Mouse (Mus musculus) MEL (cell line): ENCODE data around the gene Qrich1. TPM values are rescaled to one million over a fixed set of nuclear protein-coding genes. Genes with fewer than 3 reads are reported as not detected.

Experiments used
- DNase-seq: peaks from one replicate; pipeline ENCODE4 v3.0.0; 2011; ENCODE audit warnings: low read depth, low spot score
- H3K27ac ChIP-seq: 2 replicates; pipeline ENCODE4 v1.5.1; 2012; ENCODE audit warnings: low read depth, mild to moderate bottlenecking, control low read depth, low read length, moderate library complexity; ENCODE audit not compliant: control insufficient read depth
- H3K27me3 ChIP-seq, 2 experiments: fragments of 150-350 bp in 1 of 2; sonication (generic) in 1 of 2; 2 replicates each; pipeline ENCODE4 v1.6.1; 2012; ENCODE audit warnings: low read length in 2 of 2, mild to moderate bottlenecking in 2 of 2, improper control_type of control experiment in 1 of 2, moderate library complexity in 1 of 2; ENCODE audit not compliant: insufficient read depth in 2 of 2, control insufficient read depth in 1 of 2
- H3K36me3 ChIP-seq, 2 experiments: 2 replicates each; pipeline ENCODE4 v1.6.1; 2012 to 2014; ENCODE audit warnings: low read length in 2 of 2, improper control_type of control experiment in 1 of 2, inconsistent platforms in 1 of 2, mild to moderate bottlenecking in 1 of 2; ENCODE audit not compliant: insufficient read depth in 2 of 2, control insufficient read depth in 1 of 2
- H3K4me1 ChIP-seq, 2 experiments: fragments of 150-350 bp in 1 of 2; sonication (generic) in 1 of 2; 2 replicates each; pipeline ENCODE4 v1.6.1; 2012; ENCODE audit warnings: low read length in 2 of 2, improper control_type of control experiment in 1 of 2, mild to moderate bottlenecking in 1 of 2; ENCODE audit not compliant: insufficient read depth in 2 of 2, control insufficient read depth in 1 of 2
- H3K4me3 ChIP-seq, 2 experiments: fragments of 150-350 bp in 1 of 2; sonication (generic) in 1 of 2; 2 replicates each; pipeline ENCODE4 v1.5.1; 2012; ENCODE audit warnings: low read depth in 2 of 2, low read length in 2 of 2, mild to moderate bottlenecking in 2 of 2, moderate library complexity in 2 of 2, control low read depth in 1 of 2, improper control_type of control experiment in 1 of 2; ENCODE audit not compliant: control insufficient read depth in 1 of 2, insufficient read depth in 1 of 2
- H3K79me2 ChIP-seq: 2 replicates; pipeline ENCODE4 v1.6.1; 2012; ENCODE audit warnings: mild to moderate bottlenecking, low read length, moderate library complexity; ENCODE audit not compliant: control insufficient read depth, poor library complexity, insufficient read depth
- H3K9ac ChIP-seq: 2 replicates; pipeline ENCODE4 v1.6.1; 2012; ENCODE audit warnings: low read depth, mild to moderate bottlenecking, control low read depth, low read length, moderate library complexity; ENCODE audit not compliant: control insufficient read depth, poor library complexity, severe bottlenecking
- H3K9me3 ChIP-seq: fragments of 150-350 bp; sonication (generic); replicated peaks from 2 replicates; pipeline ENCODE4 v1.6.1; 2012; ENCODE audit warnings: mild to moderate bottlenecking, low read length, improper control_type of control experiment, moderate library complexity; ENCODE audit not compliant: insufficient read depth
- CHD1 ChIP-seq: IDR thresholded peaks from 2 replicates; pipeline ENCODE4 v1.6.1; 2012; ENCODE audit warnings: low read depth, mild to moderate bottlenecking, inconsistent platforms, low read length, improper control_type of control experiment
- CHD2 ChIP-seq: IDR thresholded peaks from 2 replicates; pipeline ENCODE4 v1.6.1; 2011; ENCODE audit warnings: low read length, improper control_type of control experiment
- CTCF ChIP-seq, 3 experiments: IDR thresholded peaks in 2 of 3; conservative IDR thresholded peaks in 1 of 3; 2 replicates each; pipeline ENCODE4 v1.5.1; 2011 to 2012; ENCODE audit warnings: low read length in 3 of 3, low read depth in 2 of 3, mild to moderate bottlenecking in 2 of 3, improper control_type of control experiment in 1 of 3, inconsistent platforms in 1 of 3, mixed read lengths in 1 of 3, moderate library complexity in 1 of 3; ENCODE audit not compliant: control insufficient read depth in 1 of 3, insufficient read depth in 1 of 3, poor library complexity in 1 of 3, severe bottlenecking in 1 of 3
- E2F4 ChIP-seq: IDR thresholded peaks from 2 replicates; pipeline ENCODE4 v1.6.1; 2011; ENCODE audit warnings: low read depth, low read length, improper control_type of control experiment, borderline replicate concordance
- ELF1 ChIP-seq: IDR thresholded peaks from 2 replicates; pipeline ENCODE4 v1.6.1; 2014; ENCODE audit warnings: low read depth, mild to moderate bottlenecking, inconsistent platforms, low read length, improper control_type of control experiment, moderate library complexity
- GABPA ChIP-seq: IDR thresholded peaks from 2 replicates; pipeline ENCODE4 v1.6.1; 2012; ENCODE audit warnings: low read depth, mild to moderate bottlenecking, inconsistent platforms, low read length, improper control_type of control experiment, moderate library complexity
- GATA1 ChIP-seq: IDR thresholded peaks from 2 replicates; pipeline ENCODE4 v1.6.1; 2011; ENCODE audit warnings: low read depth, low read length, improper control_type of control experiment
- HCFC1 ChIP-seq: IDR thresholded peaks from 2 replicates; pipeline ENCODE4 v1.6.1; 2012; ENCODE audit warnings: low read depth, mild to moderate bottlenecking, inconsistent platforms, low read length, improper control_type of control experiment, moderate library complexity
- JUND ChIP-seq: IDR thresholded peaks from 2 replicates; pipeline ENCODE4 v1.6.1; 2011; ENCODE audit warnings: low read depth, mild to moderate bottlenecking, improper control_type of control experiment, low read length
- KAT2A ChIP-seq: conservative IDR thresholded peaks from 2 replicates; pipeline ENCODE4 v1.6.1; 2012; ENCODE audit warnings: low read depth, low read length, improper control_type of control experiment, inconsistent platforms
- MAFK ChIP-seq: IDR thresholded peaks from 2 replicates; pipeline ENCODE4 v1.6.1; 2011; ENCODE audit warnings: low read depth, mild to moderate bottlenecking, low read length, improper control_type of control experiment, borderline replicate concordance
- MAX ChIP-seq: IDR thresholded peaks from 2 replicates; pipeline ENCODE4 v1.6.1; 2011; ENCODE audit warnings: low read length, improper control_type of control experiment
- MAZ ChIP-seq: IDR thresholded peaks from 2 replicates; pipeline ENCODE4 v1.6.1; 2012; ENCODE audit warnings: low read depth, mild to moderate bottlenecking, inconsistent platforms, low read length, improper control_type of control experiment
- MEF2A ChIP-seq: IDR thresholded peaks from 2 replicates; pipeline ENCODE4 v1.6.1; 2014; ENCODE audit warnings: low read depth, mild to moderate bottlenecking, inconsistent platforms, low read length, improper control_type of control experiment; ENCODE audit not compliant: poor library complexity, insufficient replicate concordance, severe bottlenecking; ENCODE audit errors: extremely low read depth
- MYB ChIP-seq: IDR thresholded peaks from 2 replicates; pipeline ENCODE4 v1.6.1; 2011; ENCODE audit warnings: mild to moderate bottlenecking, low read depth, low read length, improper control_type of control experiment
- NELFE ChIP-seq: IDR thresholded peaks from 2 replicates; pipeline ENCODE4 v1.6.1; 2011; ENCODE audit warnings: low read depth, low read length, improper control_type of control experiment
- NRF1 ChIP-seq: IDR thresholded peaks from 2 replicates; pipeline ENCODE4 v1.6.1; 2014; ENCODE audit warnings: low read depth, mild to moderate bottlenecking, inconsistent platforms, low read length, improper control_type of control experiment, moderate library complexity; ENCODE audit not compliant: poor library complexity, insufficient read depth, severe bottlenecking
- POLR2A ChIP-seq, 2 experiments: IDR thresholded peaks; 2 replicates each; pipeline ENCODE4 v1.6.1; 2011 to 2012; ENCODE audit warnings: low read length in 2 of 2, mild to moderate bottlenecking in 2 of 2, control low read depth in 1 of 2, improper control_type of control experiment in 1 of 2, low read depth in 1 of 2, moderate library complexity in 1 of 2; ENCODE audit not compliant: control insufficient read depth in 1 of 2, insufficient read depth in 1 of 2, poor library complexity in 1 of 2
- POLR2AphosphoS2 ChIP-seq: IDR thresholded peaks from 2 replicates; pipeline ENCODE4 v1.6.1; 2011; ENCODE audit warnings: low read length, improper control_type of control experiment
- RAD21 ChIP-seq: IDR thresholded peaks from 2 replicates; pipeline ENCODE4 v1.6.1; 2011; ENCODE audit warnings: mild to moderate bottlenecking, low read depth, low read length, improper control_type of control experiment
- SIN3A ChIP-seq: IDR thresholded peaks from 2 replicates; pipeline ENCODE4 v1.6.1; 2012; ENCODE audit warnings: low read length, improper control_type of control experiment, inconsistent platforms
- SMC3 ChIP-seq: IDR thresholded peaks from 2 replicates; pipeline ENCODE4 v1.6.1; 2011; ENCODE audit warnings: low read depth, low read length, improper control_type of control experiment
- TAL1 ChIP-seq: IDR thresholded peaks from 2 replicates; pipeline ENCODE4 v1.6.1; 2012; ENCODE audit warnings: mild to moderate bottlenecking, inconsistent platforms, low read length, moderate library complexity, mixed read lengths
- TBP ChIP-seq: IDR thresholded peaks from 2 replicates; pipeline ENCODE4 v1.8.0; 2011; ENCODE audit warnings: low read depth, low read length, improper control_type of control experiment
- TCF12 ChIP-seq: IDR thresholded peaks from 2 replicates; pipeline ENCODE4 v1.6.1; 2014; ENCODE audit warnings: low read depth, mild to moderate bottlenecking, inconsistent platforms, low read length, improper control_type of control experiment, moderate library complexity
- USF2 ChIP-seq, 2 experiments: IDR thresholded peaks; 2 replicates each; pipeline ENCODE4 v1.6.1; 2011 to 2012; ENCODE audit warnings: improper control_type of control experiment in 2 of 2, low read length in 2 of 2, borderline replicate concordance in 1 of 2, inconsistent platforms in 1 of 2, low read depth in 1 of 2, mild to moderate bottlenecking in 1 of 2; ENCODE audit not compliant: insufficient read depth in 1 of 2
- ZC3H11A ChIP-seq: IDR thresholded peaks from 2 replicates; pipeline ENCODE4 v1.6.1; 2012; ENCODE audit warnings: low read depth, mild to moderate bottlenecking, inconsistent platforms, low read length, improper control_type of control experiment
- ZNF384 ChIP-seq: IDR thresholded peaks from 2 replicates; pipeline ENCODE4 v1.6.1; 2012; ENCODE audit warnings: low read depth, mild to moderate bottlenecking, inconsistent platforms, low read length, improper control_type of control experiment
- polyA plus RNA-seq, 2 experiments: library from polyadenylated mRNA; stranded (reverse) in 1 of 2; unstranded in 1 of 2; fragments of >175 nt in 1 of 2; fragments of >200 nt in 1 of 2; gene quantifications; 2 replicates each; pipeline versions ENCODE4 v1.2.1 to v1.2.4; 2012; ENCODE audit warnings: low replicate concordance in 2 of 2, low read depth in 1 of 2; ENCODE audit not compliant: insufficient read length in 2 of 2, insufficient read depth in 1 of 2, missing spikeins in 1 of 2
- total RNA-seq: library from RNA; depleted of rRNA; stranded (reverse); fragments of 300-350 nt; gene quantifications from 2 replicates; pipeline ENCODE4 v1.2.3, GENCODE M21; 2012

Qrich1 gene
- total and polyA plus RNA-seq, 3 experiments = 84.5 to 161 (median 126) TPM

DNA sequence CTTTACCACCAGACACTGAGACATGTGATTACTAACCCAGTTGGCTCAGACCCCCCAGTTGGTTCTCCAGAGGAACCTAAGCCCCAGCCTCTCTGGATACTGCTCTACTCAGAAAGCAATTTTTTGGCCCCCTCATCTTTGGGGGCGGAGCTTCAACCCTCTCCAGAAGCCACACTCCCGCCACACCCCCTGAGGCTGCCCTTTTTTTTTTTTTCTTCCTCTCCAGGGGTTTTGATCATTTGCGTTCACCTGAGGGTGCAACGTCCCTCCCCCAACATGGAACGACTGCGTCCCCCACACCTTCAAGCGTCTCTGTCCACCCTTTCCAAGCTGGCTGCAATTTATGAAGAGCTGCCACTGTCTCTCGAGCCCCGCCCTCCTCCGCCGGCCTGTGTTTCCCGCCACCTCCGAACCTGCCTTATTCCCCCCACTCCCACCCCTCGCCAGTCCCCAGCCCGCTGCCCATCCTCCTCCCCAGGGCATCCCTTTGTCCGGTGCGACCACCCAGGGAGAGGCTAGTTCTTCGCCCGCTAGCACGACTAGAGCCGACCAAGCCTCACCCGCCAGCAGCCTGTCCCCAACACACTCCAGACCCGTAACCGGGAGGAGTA is 61.4 kb downstream of the Qrich1 start:
- Histone ChIP-seq H3K36me3 (no peaks in the 10 kb centered on the region; a peak in 1 of 4 replicates), H3K4me1 (peaks cover 0 to 9% of the 10 kb centered on the region in 2 experiments; a peak in 2 of 4 replicates), H3K27ac (peak overlapping the region; percentile 81), H3K9me3 (no peaks in the 10 kb centered on the region), H3K79me2 (peaks cover 6% of the 10 kb centered on the region), H3K27me3 (no peaks in the 10 kb centered on the region), H3K9ac (peak overlapping the region; percentile 98), H3K4me3 (peak overlapping the region; percentile 77 to 98)
- no peak for TF ChIP-seq MAFK
- no peak for TF ChIP-seq CTCF (IDR thresholded peaks at IDR 0.05 in 2 of 3, conservative IDR thresholded peaks at IDR 0.05 in 1 of 3; ENCODE audit: control insufficient read depth in 1 of 3, insufficient read depth in 1 of 3, low read depth in 2 of 3, low read length in 3 of 3, poor library complexity in 1 of 3, severe bottlenecking in 1 of 3)
- TF ChIP-seq TCF12 = no peak
- peak; percentile 93 for TF ChIP-seq ZNF384
- TF ChIP-seq SIN3A = 0 out of 2 replicates have a peak, but pooled peaks have one; percentile 5
- no peak for TF ChIP-seq MAX
- no peak for TF ChIP-seq KAT2A
- TF ChIP-seq ELF1 = no peak
- peak; percentile 69 for DNase-seq

DNA sequence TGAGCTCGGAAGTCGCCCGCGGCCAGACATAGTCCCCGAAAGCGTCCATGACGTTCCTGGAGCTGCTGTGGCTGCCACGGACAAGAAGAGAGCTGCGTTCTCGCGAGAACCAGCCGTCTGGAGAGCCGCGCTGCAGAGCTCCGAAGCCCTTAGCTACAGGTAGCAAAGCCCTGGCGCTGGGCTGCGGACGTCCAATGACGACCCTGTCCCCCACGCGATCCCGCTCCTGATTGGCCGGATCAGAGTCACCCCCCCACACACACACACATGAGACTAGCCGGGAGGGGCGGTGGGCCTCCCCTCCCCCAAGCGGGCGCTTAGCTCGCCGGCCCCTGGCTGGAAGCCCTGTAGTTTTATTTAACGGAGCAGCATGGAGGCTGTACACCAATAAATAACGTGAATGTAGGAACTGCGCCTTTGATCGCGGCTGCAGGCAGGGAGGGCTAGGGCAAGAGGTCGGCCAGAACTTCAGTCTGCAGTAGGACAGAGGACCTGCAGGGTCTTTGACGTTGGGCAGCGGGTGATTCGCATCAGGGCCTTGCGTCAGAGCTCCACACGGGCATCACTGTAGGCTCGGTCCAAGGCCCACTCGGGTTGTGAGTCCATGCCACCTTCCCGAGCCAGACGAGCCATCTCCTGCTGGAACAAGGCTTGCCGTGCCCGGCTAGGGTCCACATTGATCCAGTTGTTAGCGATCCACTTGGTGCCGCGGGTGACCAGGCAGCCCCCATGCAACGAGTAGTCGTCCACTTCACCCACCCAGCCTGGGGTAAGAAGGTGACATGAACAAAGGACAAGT is 62.1 kb downstream of the Qrich1 start, which contains the start of gene Wdr6:
Gene Wdr6 (minus strand): TSS at position 195 of the 799 bp plus-strand sequence.
- peak; percentile 98 for DNase-seq
- H3K4me1 ChIP-seq = peaks cover 0 to 9% of the 10 kb centered on the region in 2 experiments; a peak in 2 of 4 replicates
- H3K79me2 ChIP-seq = peaks cover 6% of the 10 kb centered on the region
- H3K27me3 ChIP-seq = no peaks in the 10 kb centered on the region
- no peaks in the 10 kb centered on the region for H3K36me3 ChIP-seq
- peak within 1 kb of the TSS; percentile 77 to 98 for H3K4me3 ChIP-seq
- H3K9ac ChIP-seq = peak within 1 kb of the TSS; percentile 98
- peak within 1 kb of the TSS; percentile 81 for H3K27ac ChIP-seq
- H3K9me3 ChIP-seq = no peaks in the 10 kb centered on the region
- TF ChIP-seq E2F4 (no peak), MYB (no peak), NELFE (peak; percentile 79), MAFK (no peak), RAD21 (no peak), TCF12 (peak; percentile 77; the same call in 1 of the 2 replicates), SIN3A (peak; percentile 90), GABPA (no peak), MAX (peak; percentile 74), MEF2A (no peak; the same call in 1 of the 2 replicates), ELF1 (no peak), ZNF384 (0 out of 2 replicates have a peak, but pooled peaks have one; percentile 44), TAL1 (no peak), MAZ (peak; percentile 98), HCFC1 (peak; percentile 79), POLR2AphosphoS2 (peak; percentile 88; the same call in 1 of the 2 replicates), USF2 (IDR thresholded peaks at IDR 0.05; ENCODE audit: borderline replicate concordance in 1 of 2, insufficient read depth in 1 of 2, low read depth in 1 of 2, low read length in 2 of 2) (no peak), POLR2A (IDR thresholded peaks at IDR 0.05; ENCODE audit: control insufficient read depth in 1 of 2, insufficient read depth in 1 of 2, low read depth in 1 of 2, low read length in 2 of 2, poor library complexity in 1 of 2) (peak; percentile 71 to 88; a peak in 3 of 4 replicates), TBP (peak; percentile 72), NRF1 (no peak), CHD2 (peak; percentile 99), JUND (no peak), ZC3H11A (no peak), CHD1 (peak; percentile 76; the same call in 1 of the 2 replicates), GATA1 (no peak), SMC3 (no peak), KAT2A (no peak; the same call in 1 of the 2 replicates)
